Mouse (Mus musculus) right cerebral cortex, adult 2 months (tissue): ENCODE measurements around the gene Serac1.

Source experiments
- DNase-seq, 2 experiments: peaks; one replicate each; pipeline ENCODE4 v3.0.0; 2021 to 2022; ENCODE audit warnings: low spot score in 2 of 2

Gene Serac1

DNA sequence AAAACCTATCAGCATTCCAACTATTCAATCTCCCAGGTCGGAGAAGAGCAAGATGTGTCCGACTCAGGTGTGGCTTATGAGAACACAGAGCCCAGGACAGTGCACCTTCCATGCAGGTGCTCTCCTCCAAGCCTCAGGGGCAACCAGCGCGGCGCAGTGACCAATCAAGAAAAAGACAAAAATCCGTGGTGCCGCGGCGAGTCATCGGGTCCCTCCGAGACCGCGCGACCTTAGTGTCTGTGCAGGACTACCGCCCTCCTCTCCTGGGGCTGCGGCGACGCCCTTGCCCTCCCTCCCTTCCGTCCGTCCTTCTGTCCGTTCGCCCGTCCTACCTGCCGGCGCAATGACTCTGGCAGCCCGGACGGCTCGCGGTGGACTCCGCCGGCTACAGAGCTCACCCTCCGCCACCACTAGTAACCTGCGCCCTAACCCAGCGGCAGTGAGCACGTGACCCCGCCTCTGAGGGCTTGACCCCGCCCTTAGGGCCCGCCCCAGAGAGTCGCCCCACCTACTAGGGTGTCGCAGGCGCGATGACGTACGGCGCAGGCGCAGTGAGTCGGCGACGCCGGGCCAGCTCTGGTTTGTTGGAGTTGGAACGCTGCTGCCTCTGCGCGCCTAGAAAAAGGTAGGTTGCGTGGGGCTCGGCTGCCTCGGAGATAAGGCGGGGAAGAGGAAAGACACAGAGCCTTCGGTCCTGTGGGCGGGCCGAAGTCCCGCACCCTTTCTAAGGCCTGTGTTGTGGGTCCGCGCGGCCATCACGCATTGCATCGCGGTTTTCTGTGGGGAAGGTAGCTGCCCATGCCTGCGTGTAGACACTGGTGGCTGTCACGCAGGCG is at the start of gene Serac1, which contains the start of gene Gtf2h5:
Gene Serac1 (minus strand): TSS at position 455 of the 836 bp plus-strand sequence.
Gene Gtf2h5 (plus strand): TSS at position 500 of the 836 bp plus-strand sequence.
- peak; percentile 98 for DNase-seq

- DNase-seq = no peak
Observed at GRCm38 (mm10) chr17:6128039-6128438, 48.5 kb upstream of the Serac1 start.

DNA sequence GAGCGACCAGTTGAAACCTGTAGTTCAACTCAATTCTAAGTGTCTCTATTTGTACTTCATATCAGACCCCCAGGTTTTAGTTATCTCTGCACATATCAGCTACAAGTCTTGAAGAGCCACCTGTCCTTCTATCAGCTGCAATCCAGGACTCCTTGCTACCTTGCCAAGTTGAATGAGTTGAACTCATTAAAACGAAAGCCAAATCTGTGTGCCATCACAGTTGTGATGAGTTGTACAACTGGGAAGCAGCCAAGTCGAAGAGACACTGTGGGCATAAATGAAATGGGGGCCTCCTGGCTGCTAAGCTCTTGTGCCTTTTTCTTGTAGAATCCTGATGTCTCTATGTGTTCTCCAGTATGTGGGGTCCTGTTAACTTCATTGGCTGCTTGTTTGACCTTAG is 45.9 kb upstream of the Serac1 start:
- no peak for DNase-seq

DNA sequence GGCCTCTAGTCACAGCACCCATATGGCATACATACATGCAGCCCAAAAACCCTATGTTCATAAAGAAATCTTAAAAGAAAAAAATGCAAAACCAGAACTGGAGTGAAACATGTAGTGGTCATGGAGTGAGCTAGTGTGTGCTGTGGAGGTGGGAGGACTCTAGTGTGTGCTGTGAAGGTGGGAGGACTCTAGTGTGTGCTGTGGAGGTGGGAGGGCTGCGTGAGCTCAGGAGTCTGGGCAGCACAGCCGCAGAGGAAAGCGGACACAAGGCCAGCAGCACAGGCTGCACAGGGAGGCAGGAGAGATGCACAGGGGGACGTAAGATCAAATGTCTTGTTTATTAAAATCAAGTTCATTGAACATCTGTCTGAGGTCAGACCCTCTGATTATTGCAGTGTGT is 44.2 kb upstream of the Serac1 start:
- no peak for DNase-seq

GRCm38 (mm10) chr17:6118861-6119260 is 39.3 kb upstream of the Serac1 start:
- DNase-seq = no peak

DNA sequence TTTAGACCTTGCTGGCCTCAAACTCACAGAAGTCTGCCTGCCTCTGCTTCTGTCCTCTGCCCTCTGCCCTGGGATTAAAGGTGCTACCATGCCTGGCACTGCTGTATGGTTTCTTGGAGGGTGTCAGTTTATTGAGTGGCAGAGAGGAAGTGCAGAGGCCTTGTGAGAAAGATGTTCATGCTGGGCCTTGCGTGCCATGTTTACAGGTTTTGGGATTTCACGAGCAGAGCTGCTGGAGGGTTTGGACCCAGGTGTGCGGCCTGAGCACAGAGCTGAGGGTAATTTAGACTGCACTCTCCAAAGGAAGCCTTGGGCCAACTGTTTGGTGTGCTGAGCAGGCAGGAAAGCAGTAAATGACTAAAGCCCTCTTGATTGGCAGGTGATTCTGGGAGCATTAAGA is 38.4 kb upstream of the Serac1 start:
- no peak for DNase-seq

DNA sequence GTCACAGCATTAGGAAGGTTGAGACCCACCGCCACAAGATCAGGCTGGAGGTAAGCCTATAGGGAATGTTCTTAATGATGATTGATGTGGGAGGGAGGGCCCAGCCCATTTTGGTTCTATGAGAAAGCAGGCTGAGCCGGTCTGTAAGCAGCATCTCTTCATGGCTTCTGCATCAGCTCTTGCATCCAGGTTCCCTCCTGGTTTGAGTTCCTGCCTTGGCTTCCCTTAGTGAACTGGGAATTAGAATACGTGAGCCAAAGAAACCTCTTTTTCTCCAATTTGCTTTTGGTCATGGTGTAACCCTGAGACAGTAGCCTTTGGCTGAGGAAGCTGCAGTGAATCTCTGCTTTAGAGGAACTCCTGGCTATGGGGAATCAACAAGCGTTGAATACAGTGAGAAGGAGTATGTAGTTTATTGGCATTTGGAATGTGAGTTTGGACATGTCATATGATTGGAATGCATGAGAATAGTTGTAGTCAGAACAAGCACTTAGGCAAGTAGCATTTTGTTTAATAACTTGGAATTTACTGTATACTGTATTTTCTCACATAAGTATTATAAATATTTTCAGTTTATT is 37.7 kb upstream of the Serac1 start:
- no peak for DNase-seq

- no peak for DNase-seq
Observed at GRCm38 (mm10) chr17:6115085-6115484, 35.5 kb upstream of the Serac1 start.

DNA sequence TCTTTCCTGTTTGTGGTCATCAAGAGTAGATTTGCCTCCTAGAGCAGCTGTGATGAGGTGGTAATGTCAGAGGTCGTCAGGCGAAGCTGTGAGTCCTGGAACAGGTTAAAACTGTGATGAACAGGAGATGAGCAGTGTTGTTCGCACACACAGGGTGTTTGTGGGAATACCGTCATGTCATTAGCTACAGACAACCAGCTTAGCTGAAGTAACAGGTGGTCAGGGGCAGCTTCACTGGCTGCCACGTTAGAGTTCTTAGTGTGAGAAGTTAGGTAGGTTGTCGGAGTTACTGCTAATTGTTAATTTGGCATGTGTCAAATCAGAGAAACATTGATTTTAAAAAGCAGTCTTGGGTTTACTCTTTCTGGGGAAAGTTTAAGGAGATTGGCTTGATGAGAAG is 34.1 kb upstream of the Serac1 start:
- DNase-seq = no peak

DNA sequence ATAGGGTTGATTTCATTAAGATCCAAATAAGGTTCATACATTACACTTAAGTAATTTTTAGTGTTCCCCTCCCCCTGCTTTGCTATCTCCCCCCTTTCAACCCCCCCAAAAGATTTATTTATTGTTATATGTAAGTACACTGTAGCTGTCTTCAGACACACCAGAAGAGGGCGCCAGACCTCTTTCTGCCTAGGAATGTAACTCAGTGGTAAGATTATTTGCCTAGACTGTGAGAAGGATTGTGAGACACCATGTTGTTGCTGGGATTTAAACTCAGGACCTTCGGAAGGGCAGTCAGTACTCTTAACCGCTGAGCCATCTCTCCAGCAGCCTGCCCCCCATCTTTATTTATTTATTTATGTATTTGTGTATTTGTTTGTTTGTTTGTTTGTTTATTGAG is 31.4 kb upstream of the Serac1 start:
- peak in 1 of 2 experiments; percentile 23 for DNase-seq

DNA sequence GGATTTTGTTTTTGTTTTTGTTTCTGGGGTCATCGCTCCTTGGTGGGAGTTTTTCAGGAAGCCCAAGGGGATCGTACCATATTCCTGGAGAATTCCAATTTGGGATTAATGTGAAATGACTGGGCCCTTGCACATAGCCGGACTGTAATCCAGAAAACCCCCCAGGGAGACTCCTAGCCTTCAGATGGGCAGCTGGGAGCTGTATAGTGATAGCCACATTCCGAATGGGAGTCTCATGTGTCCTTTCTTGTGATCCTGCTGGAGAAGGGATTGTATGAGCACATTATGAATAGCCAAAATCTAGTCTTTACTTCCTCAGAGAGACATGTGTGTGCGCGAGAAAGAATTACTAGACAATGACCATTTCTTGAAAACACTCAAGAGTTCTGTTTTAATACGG is 28.6 kb upstream of the Serac1 start:
- no peak for DNase-seq

- peak; percentile 43 to 53 for DNase-seq
Observed at GRCm38 (mm10) chr17:6107015-6107601, 27.6 kb upstream of the Serac1 start.

GRCm38 (mm10) chr17:6106361-6107014 is 26.9 kb upstream of the Serac1 start, which contains the start of gene Tulp4:
Gene Tulp4 (plus strand): TSS chr17:6106437.
- DNase-seq = peak; percentile 81 to 84

GRCm38 (mm10) chr17:6103566-6103965 is 24.0 kb upstream of the Serac1 start:
- DNase-seq = no peak

DNA sequence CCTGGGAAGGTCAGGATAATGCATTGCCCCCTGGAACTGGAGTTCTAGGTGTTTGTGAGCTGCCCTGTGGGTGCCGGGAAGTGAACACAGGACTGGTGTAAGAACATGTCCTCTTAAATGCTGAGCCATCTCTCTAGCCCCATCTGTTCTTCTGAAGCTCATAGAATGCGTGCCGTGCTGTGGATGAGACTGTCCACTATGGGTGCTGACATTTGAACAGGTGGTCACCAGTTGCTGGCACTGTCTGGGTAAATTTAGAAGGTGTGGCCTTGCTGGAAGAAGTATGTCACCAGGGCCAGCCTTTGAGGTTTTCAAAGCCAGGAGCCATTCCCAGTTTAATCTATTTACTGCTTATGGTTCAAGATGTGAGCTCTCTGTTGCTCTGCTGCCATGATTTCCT is 22.7 kb upstream of the Serac1 start:
- no peak for DNase-seq

GRCm38 (mm10) chr17:6097884-6098283 is 18.3 kb upstream of the Serac1 start:
- DNase-seq = peak; percentile 67 to 77

GRCm38 (mm10) chr17:6095579-6095978 is 16.0 kb upstream of the Serac1 start:
- DNase-seq = no peak

GRCm38 (mm10) chr17:6091604-6092003 is 12.1 kb upstream of the Serac1 start:
- no peak for DNase-seq

- DNase-seq = no peak
Observed at GRCm38 (mm10) chr17:6083323-6083890, 3.9 kb upstream of the Serac1 start.

DNA sequence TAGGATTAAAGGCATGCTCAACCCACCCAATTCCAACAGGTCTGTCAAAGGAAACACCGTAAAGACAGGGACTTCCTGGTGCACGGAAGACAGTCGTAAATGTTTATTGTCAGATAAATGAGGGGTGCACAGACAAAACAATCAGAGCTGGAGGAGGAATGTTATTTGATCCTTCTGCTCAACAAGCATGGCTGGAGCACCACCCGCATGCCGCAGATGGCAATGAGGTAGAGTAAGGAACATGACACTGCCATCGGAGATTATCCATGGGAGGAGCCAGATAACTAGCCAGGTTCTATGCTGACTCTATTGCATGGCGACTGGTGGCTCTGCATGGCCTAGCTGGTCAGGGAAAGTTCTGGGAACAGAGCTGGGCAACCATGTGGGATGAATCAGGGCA is 6.1 kb downstream of the Serac1 start:
- no peak for DNase-seq

GRCm38 (mm10) chr17:6069866-6070265 is 9.7 kb downstream of the Serac1 start:
- no peak for DNase-seq

DNA sequence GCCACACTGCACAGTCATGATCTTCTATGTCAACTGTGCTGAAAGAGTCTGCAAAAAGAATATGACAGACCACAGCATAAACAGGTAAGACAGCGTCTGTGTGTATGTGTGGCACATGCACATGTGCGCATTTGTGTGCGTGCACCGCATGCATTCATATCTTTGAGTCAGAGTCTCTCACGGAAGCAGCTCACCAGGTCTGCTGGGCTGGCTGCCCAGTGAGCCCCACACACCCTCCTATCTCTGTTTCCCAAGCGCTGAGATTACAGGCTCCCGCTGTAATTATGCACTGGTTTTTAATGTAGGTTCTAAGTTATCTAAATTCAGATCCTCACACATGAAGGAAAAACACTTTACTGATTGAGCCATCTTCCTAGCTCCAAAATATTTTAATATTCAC is 11.9 kb downstream of the Serac1 start:
- DNase-seq = no peak
